Mouse (Mus musculus): ENCODE results near the gene B3galt1. TPM values are rescaled to one million over a fixed set of nuclear protein-coding genes. Genes with fewer than 3 reads are reported as not detected.

B3galt1 gene
- total RNA-seq, 1 experiment from 2014 or later, result not detected

DNA sequence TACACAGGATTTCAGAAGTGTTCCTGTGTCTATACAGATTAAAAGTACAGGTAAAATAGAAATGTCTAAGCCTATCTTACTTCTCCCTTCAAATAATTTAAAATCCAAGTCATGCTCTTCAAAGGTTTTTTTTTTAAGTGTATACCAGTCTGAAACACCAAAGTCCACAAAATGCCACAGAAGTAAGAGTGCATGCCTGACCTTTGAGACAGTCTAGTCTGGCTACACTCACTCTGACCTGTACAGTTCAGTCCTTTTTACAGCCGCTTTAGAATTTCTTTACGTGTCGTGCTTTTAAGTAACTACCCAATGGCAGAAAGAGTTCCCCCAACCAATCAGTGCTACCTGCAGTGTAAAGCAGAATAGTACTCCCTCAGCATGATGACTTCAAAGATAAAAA lies 314.2 kb downstream of the B3galt1 start:
- no peak for ATAC-seq (replicated peaks; ENCODE audit: insufficient number of reproducible peaks, low FRiP score, low TSS enrichment, poor library complexity, severe bottlenecking)

GRCm38 (mm10) chr2:67881713-67882281 lies 316.1 kb downstream of the B3galt1 start:
- ATAC-seq (replicated peaks; ENCODE audit: insufficient number of reproducible peaks, low FRiP score, low TSS enrichment, poor library complexity, severe bottlenecking), result no peak

GRCm38 (mm10) chr2:67897956-67898689 lies 332.5 kb downstream of the B3galt1 start:
- no peak for ATAC-seq (replicated peaks; ENCODE audit: insufficient number of reproducible peaks, low FRiP score, low TSS enrichment, poor library complexity, severe bottlenecking)

DNA sequence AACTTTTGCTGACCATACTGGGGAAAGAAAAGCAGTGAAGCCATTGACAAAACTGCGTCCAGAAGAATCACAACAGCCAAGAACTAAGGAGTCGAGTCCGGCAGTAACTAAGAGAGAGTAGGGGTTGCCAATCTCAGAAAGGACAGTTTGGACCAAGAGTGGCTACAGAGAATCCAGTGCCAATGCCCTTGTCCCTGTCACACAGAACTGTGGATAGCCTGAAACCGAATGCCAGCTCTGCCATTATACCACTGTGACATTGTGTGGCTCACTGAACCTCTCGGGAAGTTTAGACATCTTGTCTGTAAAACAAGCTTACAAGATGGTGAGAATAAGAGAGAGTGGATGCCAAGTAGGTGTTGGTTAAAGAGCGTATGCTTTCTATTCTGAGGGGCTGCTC lies 335.9 kb downstream of the B3galt1 start:
- no peak for ATAC-seq (replicated peaks; ENCODE audit: insufficient number of reproducible peaks, low FRiP score, low TSS enrichment, poor library complexity, severe bottlenecking)

- ATAC-seq (replicated peaks; ENCODE audit: insufficient number of reproducible peaks, low FRiP score, low TSS enrichment, poor library complexity, severe bottlenecking), result no peak
Measured at GRCm38 (mm10) chr2:67902651-67903292, 337.1 kb downstream of the B3galt1 start.

DNA sequence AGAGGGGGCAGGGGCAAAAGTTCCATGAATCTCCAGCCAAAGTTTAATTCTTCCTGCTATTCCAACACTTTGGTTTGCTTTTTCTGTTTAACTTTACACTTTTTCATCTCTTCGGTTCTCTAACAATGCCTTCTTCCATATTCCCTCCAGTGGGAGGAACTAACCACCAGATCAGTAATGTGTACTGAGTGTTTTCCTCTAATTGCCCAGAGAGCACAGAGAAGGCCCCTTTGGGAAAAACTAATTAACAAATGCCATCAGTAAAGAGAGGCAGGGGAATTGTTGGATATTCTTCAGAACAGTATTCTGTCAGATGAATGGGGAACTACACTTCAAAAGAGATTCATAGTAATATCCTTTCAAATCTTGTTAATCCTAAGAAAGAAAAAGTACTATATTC lies 338.1 kb downstream of the B3galt1 start:
- no peak for ATAC-seq (replicated peaks; ENCODE audit: insufficient number of reproducible peaks, low FRiP score, low TSS enrichment, poor library complexity, severe bottlenecking)

GRCm38 (mm10) chr2:67931994-67932393 lies 366.3 kb downstream of the B3galt1 start:
- ATAC-seq (replicated peaks; ENCODE audit: insufficient number of reproducible peaks, low FRiP score, low TSS enrichment, poor library complexity, severe bottlenecking), result no peak

- ATAC-seq (replicated peaks; ENCODE audit: insufficient number of reproducible peaks, low FRiP score, low TSS enrichment, poor library complexity, severe bottlenecking), result no peak
Measured at GRCm38 (mm10) chr2:67948408-67948807, 382.7 kb downstream of the B3galt1 start.

GRCm38 (mm10) chr2:67956182-67956581 lies 390.5 kb downstream of the B3galt1 start:
- no peak for ATAC-seq (replicated peaks; ENCODE audit: insufficient number of reproducible peaks, low FRiP score, low TSS enrichment, poor library complexity, severe bottlenecking)

DNA sequence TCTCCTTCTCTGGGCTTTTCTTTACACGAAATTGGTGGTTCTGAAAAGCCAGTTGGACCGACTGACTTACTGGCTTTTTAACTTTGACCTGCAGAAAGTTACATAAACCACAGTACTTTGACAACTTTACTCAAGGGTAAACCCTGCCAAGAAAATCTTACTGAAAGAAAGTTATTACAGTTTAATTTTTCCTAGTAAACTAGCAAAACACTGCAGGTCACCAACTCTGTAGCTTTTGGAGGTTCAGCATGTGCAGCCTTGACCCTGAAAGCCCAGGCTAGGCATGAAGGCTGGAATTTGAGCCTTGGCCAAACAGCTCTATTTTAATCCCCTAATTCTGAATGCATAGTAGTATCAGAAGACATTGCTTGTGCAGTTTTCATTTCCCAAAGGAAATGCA lies 391.9 kb downstream of the B3galt1 start:
- no peak for ATAC-seq (replicated peaks; ENCODE audit: insufficient number of reproducible peaks, low FRiP score, low TSS enrichment, poor library complexity, severe bottlenecking)

- no peak for ATAC-seq (replicated peaks; ENCODE audit: insufficient number of reproducible peaks, low FRiP score, low TSS enrichment, poor library complexity, severe bottlenecking)
Measured at GRCm38 (mm10) chr2:67960711-67961110, 395.0 kb downstream of the B3galt1 start.

DNA sequence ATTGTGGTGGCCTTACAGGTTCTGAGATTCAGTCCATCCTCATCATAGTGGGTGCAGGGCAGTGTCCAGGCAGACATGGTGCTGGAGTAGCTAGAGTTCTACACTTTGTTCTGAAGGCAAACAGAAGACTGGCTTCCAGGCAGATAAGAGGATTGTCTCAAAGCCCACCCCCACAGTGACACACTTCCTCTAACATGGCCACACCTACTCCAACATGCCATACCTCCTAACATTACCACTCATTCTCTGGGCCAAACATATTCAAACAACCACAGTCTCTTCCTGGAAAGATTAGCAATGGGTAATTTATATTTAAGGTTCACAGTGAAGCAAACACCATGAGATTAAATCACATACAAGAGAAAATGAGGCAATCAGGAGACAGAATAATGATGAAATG lies 403.1 kb downstream of the B3galt1 start:
- no peak for ATAC-seq (replicated peaks; ENCODE audit: insufficient number of reproducible peaks, low FRiP score, low TSS enrichment, poor library complexity, severe bottlenecking)

DNA sequence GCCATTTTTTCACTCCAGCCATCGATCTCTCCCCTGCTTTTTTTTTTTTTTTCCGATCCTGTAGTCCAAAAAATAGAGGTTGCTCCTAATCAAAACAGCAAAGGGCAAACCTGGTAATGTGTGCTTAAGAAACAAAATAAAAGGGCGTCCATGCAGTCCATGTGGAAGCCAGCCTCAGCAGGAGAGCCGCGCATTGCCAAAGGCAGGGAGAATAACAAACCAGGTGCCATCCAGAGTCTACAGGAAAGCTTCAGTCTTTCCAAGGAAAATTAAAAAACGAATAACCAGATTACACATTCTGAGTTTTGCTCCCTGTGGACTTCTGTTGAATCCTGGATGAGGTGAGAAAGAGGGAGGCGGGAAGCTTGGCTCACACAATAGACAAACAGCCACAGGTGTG lies 405.4 kb downstream of the B3galt1 start:
- no peak for ATAC-seq (replicated peaks; ENCODE audit: insufficient number of reproducible peaks, low FRiP score, low TSS enrichment, poor library complexity, severe bottlenecking)

DNA sequence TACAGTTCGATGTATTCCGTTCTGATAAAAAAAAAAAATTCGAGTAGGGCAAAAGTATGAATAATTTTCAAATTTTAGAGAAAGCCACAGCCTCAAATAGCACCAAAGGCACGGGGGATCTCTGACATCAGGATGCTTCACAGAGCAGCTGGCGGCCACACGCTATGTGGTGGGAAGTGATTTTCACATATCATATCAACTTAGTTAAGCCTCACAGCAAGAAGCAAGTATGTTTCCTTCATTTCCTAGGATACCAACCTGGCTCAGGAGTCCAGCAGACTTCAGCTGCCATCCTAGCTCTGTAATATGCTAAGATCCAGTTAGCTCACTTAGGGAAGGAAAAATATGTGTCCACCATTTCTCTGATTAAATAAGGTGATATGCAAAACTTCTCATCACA lies 405.9 kb downstream of the B3galt1 start:
- no peak for ATAC-seq (replicated peaks; ENCODE audit: insufficient number of reproducible peaks, low FRiP score, low TSS enrichment, poor library complexity, severe bottlenecking)

DNA sequence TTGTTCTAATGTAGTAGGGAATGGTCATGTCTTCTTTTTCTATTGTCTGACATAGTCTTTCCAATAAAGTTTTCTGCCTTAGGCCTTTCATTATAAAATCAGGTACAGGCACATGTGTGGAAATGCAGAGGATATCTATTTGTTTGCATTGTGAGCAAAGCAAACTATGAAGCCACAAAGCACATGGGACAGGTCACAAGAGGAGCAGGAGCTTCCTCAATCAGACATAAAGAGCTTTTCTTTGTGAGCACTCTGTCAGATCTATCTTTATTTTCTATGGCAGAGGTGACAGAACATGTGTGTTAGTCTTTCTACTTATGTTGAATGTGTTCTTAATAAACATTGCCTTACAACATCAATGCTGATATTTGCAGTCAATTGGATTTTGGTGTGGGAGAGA lies 410.1 kb downstream of the B3galt1 start:
- no peak for ATAC-seq (replicated peaks; ENCODE audit: insufficient number of reproducible peaks, low FRiP score, low TSS enrichment, poor library complexity, severe bottlenecking)

DNA sequence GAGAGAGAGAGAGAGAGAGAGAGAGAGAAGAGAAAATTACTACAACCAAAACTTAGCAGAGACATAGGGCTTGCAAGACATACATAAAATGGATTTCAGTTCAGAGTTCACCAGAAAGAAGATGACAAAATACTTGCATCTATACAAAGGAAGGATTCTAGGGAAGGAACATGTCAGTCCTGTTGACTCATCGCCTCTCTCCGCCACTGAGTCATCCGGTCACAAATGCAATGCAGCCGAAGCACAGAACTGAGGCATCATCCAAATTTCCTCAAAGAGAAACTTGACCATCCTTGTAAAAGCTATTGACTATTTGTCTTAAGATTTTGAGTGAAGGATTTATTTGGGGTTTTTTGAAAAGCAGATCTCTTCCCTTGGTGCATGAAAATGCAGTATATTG lies 410.8 kb downstream of the B3galt1 start:
- ATAC-seq (replicated peaks; ENCODE audit: insufficient number of reproducible peaks, low FRiP score, low TSS enrichment, poor library complexity, severe bottlenecking), result no peak

- ATAC-seq (replicated peaks; ENCODE audit: insufficient number of reproducible peaks, low FRiP score, low TSS enrichment, poor library complexity, severe bottlenecking), result no peak
Measured at GRCm38 (mm10) chr2:67977620-67978262, 412.1 kb downstream of the B3galt1 start.

- ATAC-seq (replicated peaks; ENCODE audit: insufficient number of reproducible peaks, low FRiP score, low TSS enrichment, poor library complexity, severe bottlenecking), result no peak
Measured at GRCm38 (mm10) chr2:67983563-67983962, 417.9 kb downstream of the B3galt1 start.

DNA sequence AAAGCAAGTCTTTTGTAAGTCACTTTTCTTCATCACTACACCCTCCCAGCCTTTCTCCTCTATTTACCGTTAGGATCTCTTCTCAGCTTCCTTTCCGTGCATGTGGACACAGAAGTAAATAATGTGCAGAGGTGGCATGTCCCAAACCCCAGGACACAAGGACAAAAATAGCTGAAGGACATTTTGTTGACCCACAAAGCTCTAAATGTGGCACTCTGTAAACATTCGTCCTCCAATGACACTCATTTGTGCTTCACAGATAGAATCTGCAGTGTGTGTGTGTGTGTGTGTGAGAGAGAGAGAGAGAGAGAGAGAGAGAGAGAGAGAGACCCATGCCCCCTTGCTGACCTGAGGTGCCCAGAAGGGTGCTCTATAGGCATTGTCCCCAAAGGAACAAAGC lies 419.5 kb downstream of the B3galt1 start:
- no peak for ATAC-seq (replicated peaks; ENCODE audit: insufficient number of reproducible peaks, low FRiP score, low TSS enrichment, poor library complexity, severe bottlenecking)

- ATAC-seq (replicated peaks; ENCODE audit: insufficient number of reproducible peaks, low FRiP score, low TSS enrichment, poor library complexity, severe bottlenecking), result no peak
Measured at GRCm38 (mm10) chr2:67993421-67993820, 427.8 kb downstream of the B3galt1 start.
